Mouse (Mus musculus) forebrain, embryonic 15.5 days (tissue): ENCODE measurements around the gene Phpt1. TPM values are rescaled to one million over a fixed set of nuclear protein-coding genes. Genes with fewer than 3 reads are reported as not detected.

ENCODE experiments used
- ATAC-seq: fragments of 200-750 bp; cut with Nextera tagmentation; replicated peaks from 2 replicates; pipeline ENCODE4 v1.8.0; 2017; ENCODE audit warnings: mild to moderate bottlenecking, moderate TSS enrichment, moderate library complexity
- H3K27ac ChIP-seq: fragments of 300-500 bp; sonication (generic); replicated peaks from 2 replicates; pipeline ENCODE4 v1.5.1; 2015; ENCODE audit warnings: mild to moderate bottlenecking, inconsistent platforms
- H3K27me3 ChIP-seq: fragments of 300-500 bp; sonication (generic); 2 replicates; pipeline ENCODE4 v1.6.1; 2015; ENCODE audit warnings: inconsistent platforms
- H3K36me3 ChIP-seq: fragments of 300-500 bp; sonication (generic); 2 replicates; pipeline ENCODE4 v1.6.1; 2015; ENCODE audit warnings: mild to moderate bottlenecking, inconsistent platforms
- H3K4me1 ChIP-seq: fragments of 300-500 bp; sonication (generic); 2 replicates; pipeline ENCODE4 v1.6.1; 2015; ENCODE audit warnings: inconsistent platforms
- H3K4me2 ChIP-seq: fragments of 300-500 bp; sonication (generic); replicated peaks from 2 replicates; pipeline ENCODE4 v1.6.1; 2015; ENCODE audit warnings: mild to moderate bottlenecking, inconsistent platforms
- H3K4me3 ChIP-seq: fragments of 300-500 bp; sonication (generic); 2 replicates; pipeline ENCODE4 v1.5.1; 2015; ENCODE audit warnings: mild to moderate bottlenecking, inconsistent platforms
- H3K9ac ChIP-seq: fragments of 300-500 bp; sonication (generic); replicated peaks from 2 replicates; pipeline ENCODE4 v1.6.1; 2015; ENCODE audit warnings: mild to moderate bottlenecking, inconsistent platforms
- H3K9me3 ChIP-seq: fragments of 300-500 bp; sonication (generic); 2 replicates; pipeline ENCODE4 v1.6.1; 2016; ENCODE audit warnings: inconsistent platforms
- WGBS: fragments of 180-500 bp; shearing (Covaris S2); methylation state at CpG from one replicate; pipeline ENCODE4 v1.1.7; 2015; ENCODE audit warnings: mixed read lengths; 5-methylcytosine and 5-hydroxymethylcytosine counted together
- polyA plus RNA-seq: library from polyadenylated mRNA; unstranded; fragments of >200 nt; fragmentation: Nextera tagmentation; extraction: Ambion mirVana; gene quantifications from 2 replicates; pipeline ENCODE4 v1.2.1, GENCODE M21; 2015

Phpt1 gene
- polyA plus RNA-seq, 1 experiment from 2014 or later = 151 TPM

- Histone ChIP-seq H3K9me3 (no peaks in the 10 kb centered on the region), H3K4me1 (no peaks in the 10 kb centered on the region), H3K27me3 (no peaks in the 10 kb centered on the region), H3K9ac (no peak overlapping the region), H3K4me2 (no peak overlapping the region), H3K36me3 (peaks cover 29% of the 10 kb centered on the region), H3K27ac (no peak overlapping the region), H3K4me3 (no peak overlapping the region)
- no peak for ATAC-seq
- WGBS = 93% methylated on average over 3 of the region's 3 CpGs
These were observed 40.7 kb downstream of the Phpt1 start for GRCm38 (mm10) chr2:25534178-25534865.

- ATAC-seq = no peak
- Histone ChIP-seq H3K4me1 (no peaks in the 10 kb centered on the region), H3K27me3 (no peaks in the 10 kb centered on the region), H3K9ac (no peak overlapping the region), H3K4me3 (no peak overlapping the region), H3K9me3 (no peaks in the 10 kb centered on the region), H3K36me3 (peaks cover 35% of the 10 kb centered on the region), H3K4me2 (no peak overlapping the region), H3K27ac (no peak overlapping the region)
- WGBS = 91% methylated on average over 2 of the region's 2 CpGs
These were observed 41.3 kb downstream of the Phpt1 start for GRCm38 (mm10) chr2:25533707-25534106.

GRCm38 (mm10) chr2:25526510-25527302 is 48.3 kb downstream of the Phpt1 start:
- no peaks in the 10 kb centered on the region for H3K27me3 ChIP-seq
- H3K4me2 ChIP-seq = no peak overlapping the region
- no peaks in the 10 kb centered on the region for H3K9me3 ChIP-seq
- H3K4me1 ChIP-seq = no peaks in the 10 kb centered on the region
- no peak overlapping the region for H3K4me3 ChIP-seq
- peaks cover 72% of the 10 kb centered on the region for H3K36me3 ChIP-seq
- H3K27ac ChIP-seq = no peak overlapping the region
- no peak overlapping the region for H3K9ac ChIP-seq
- WGBS = 90% methylated on average over 9 of the region's 9 CpGs
- no peak for ATAC-seq

Other genes starting within 250 kb of the Phpt1 start
- gene Man1b1, start 242.9 kb downstream of the Phpt1 start, polyA plus RNA-seq = 52.6 and 61.1 TPM in 2 replicates
- 25.5 and 29.3 TPM in 2 replicates for gene Dpp7, start 218.9 kb downstream of the Phpt1 start, polyA plus RNA-seq
- 4.1 and 5.1 TPM in 2 replicates for gene Uap1l1, start 209.5 kb downstream of the Phpt1 start, polyA plus RNA-seq
- gene Sapcd2, start 202.9 kb downstream of the Phpt1 start, polyA plus RNA-seq = 31.9 and 32.6 TPM in 2 replicates
- gene Entpd2, start 179.3 kb downstream of the Phpt1 start, polyA plus RNA-seq = 3.6 and 4.8 TPM in 2 replicates
- 406 and 408 TPM in 2 replicates for gene Npdc1, start 175.9 kb downstream of the Phpt1 start, polyA plus RNA-seq
- 0.20 TPM in 1 of 2 replicates, not detected in the other for gene Fut7, start 152.0 kb downstream of the Phpt1 start, polyA plus RNA-seq
- gene Abca2, start 146.5 kb downstream of the Phpt1 start, polyA plus RNA-seq = 11.6 and 14.1 TPM in 2 replicates
- gene Clic3, start 118.4 kb downstream of the Phpt1 start, polyA plus RNA-seq = 3.3 and 3.4 TPM in 2 replicates
- gene Paxx, start 114.1 kb downstream of the Phpt1 start, polyA plus RNA-seq = 100 and 101 TPM in 2 replicates
- gene Ptgds, start 105.2 kb downstream of the Phpt1 start, polyA plus RNA-seq = 112 and 123 TPM in 2 replicates
- not detected in 2 replicates for gene Lcn12, start 81.3 kb downstream of the Phpt1 start, polyA plus RNA-seq
- 128 and 130 TPM in 2 replicates for gene Fbxw5, start 74.5 kb downstream of the Phpt1 start, polyA plus RNA-seq
- gene C8g, start 73.5 kb downstream of the Phpt1 start, polyA plus RNA-seq = 3.4 and 4.7 TPM in 2 replicates
- 28.2 and 28.6 TPM in 2 replicates for gene Traf2, start 28.3 kb downstream of the Phpt1 start, polyA plus RNA-seq
- gene Edf1, start 17.4 kb downstream of the Phpt1 start, polyA plus RNA-seq = 368 and 393 TPM in 2 replicates
- 4.2 and 5.3 TPM in 2 replicates for gene Mamdc4, start 379 bp downstream of the Phpt1 start, polyA plus RNA-seq
- gene Ajm1, start 6.5 kb upstream of the Phpt1 start, polyA plus RNA-seq = 5.5 and 5.9 TPM in 2 replicates
- gene Rabl6, start 33.3 kb upstream of the Phpt1 start, polyA plus RNA-seq = 78.8 and 81.1 TPM in 2 replicates
- gene Ccdc183, start 42.5 kb upstream of the Phpt1 start, polyA plus RNA-seq = 0.14 and 0.20 TPM in 2 replicates
- gene Tmem141, start 46.8 kb upstream of the Phpt1 start, polyA plus RNA-seq = 23.8 and 25.0 TPM in 2 replicates
- 2.2 and 2.7 TPM in 2 replicates for gene Fcna, start 52.8 kb upstream of the Phpt1 start, polyA plus RNA-seq
- gene Lcn8, start 77.9 kb upstream of the Phpt1 start, polyA plus RNA-seq = not detected in 2 replicates
- gene Lcn5, start 82.7 kb upstream of the Phpt1 start, polyA plus RNA-seq = not detected in 2 replicates
- gene Lcn6, start 101.6 kb upstream of the Phpt1 start, polyA plus RNA-seq = not detected in 2 replicates
- not detected in 2 replicates for gene Lcn10, start 107.5 kb upstream of the Phpt1 start, polyA plus RNA-seq
- gene Obp2a, start 124.8 kb upstream of the Phpt1 start, polyA plus RNA-seq = not detected in 2 replicates
- 115 TPM in 2 replicates for gene Bmyc, start 131.5 kb upstream of the Phpt1 start, polyA plus RNA-seq
- not detected in 2 replicates for gene Obp2b, start 161.8 kb upstream of the Phpt1 start, polyA plus RNA-seq
- not detected in 2 replicates for gene Lcn3, start 190.3 kb upstream of the Phpt1 start, polyA plus RNA-seq
- gene Lcn11, start 201.8 kb upstream of the Phpt1 start, polyA plus RNA-seq = not detected in 2 replicates
- not detected in 2 replicates for gene Gm13539, start 207.0 kb upstream of the Phpt1 start, polyA plus RNA-seq
- gene Glt6d1, start 240.6 kb upstream of the Phpt1 start, polyA plus RNA-seq = not detected in 2 replicates
- not detected in 2 replicates for gene Lcn9, start 247.9 kb upstream of the Phpt1 start, polyA plus RNA-seq